Mouse (Mus musculus): Measurements from ENCODE around the gene Kidins220. TPM values are rescaled to one million over a fixed set of nuclear protein-coding genes. Genes with fewer than 3 reads are reported as not detected.

The Kidins220 gene
- polyA plus RNA-seq, 1 experiment from 2014 or later, result 28.5 TPM

DNA sequence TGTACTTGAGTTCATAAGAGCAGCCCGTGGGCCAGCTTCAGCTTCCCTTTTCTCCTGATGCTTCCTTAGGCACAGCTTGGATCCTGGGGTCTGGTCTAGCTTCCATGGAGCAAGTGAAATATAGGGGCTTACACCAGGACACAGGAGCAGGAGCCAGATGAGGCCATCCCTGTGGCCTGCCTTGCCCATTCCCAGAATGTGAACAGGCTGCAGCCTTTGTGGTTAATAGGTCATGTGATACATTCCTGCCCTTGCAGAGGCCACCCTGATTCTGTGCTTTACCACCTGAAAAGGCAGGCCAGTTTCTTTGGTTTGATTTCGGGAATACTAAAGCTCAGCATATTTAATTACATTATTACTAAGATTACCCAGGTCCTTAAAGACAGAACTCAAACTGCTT is 69.3 kb downstream of the Kidins220 start:
- Histone ChIP-seq H3K4me1 (replicated peaks; ENCODE audit: control insufficient read depth, insufficient read depth, low read length) (no peaks in the 10 kb centered on the region), H3K9ac (ENCODE audit: low read length) (no peak overlapping the region), H3K4me2 (ENCODE audit: low read length) (no peak overlapping the region), H3K27ac (ENCODE audit: low read depth) (no peak overlapping the region), H3K27me3 (replicated peaks; ENCODE audit: control insufficient read depth, insufficient read depth, low read length) (no peaks in the 10 kb centered on the region), H3K36me3 (ENCODE audit: control insufficient read depth, insufficient read depth, low read length) (peaks cover 27% of the 10 kb centered on the region), H3K9me3 (ENCODE audit: control insufficient read depth, low read length) (no peaks in the 10 kb centered on the region), H3K4me3 (ENCODE audit: low read depth, low read length) (no peak overlapping the region)
- WGBS, result 81% methylated on average over 2 of the region's 2 CpGs
- ATAC-seq (replicated peaks; ENCODE audit: low FRiP score, low TSS enrichment, low read depth), result no peak
- no peak for DNase-seq (ENCODE audit: low spot score)

DNA sequence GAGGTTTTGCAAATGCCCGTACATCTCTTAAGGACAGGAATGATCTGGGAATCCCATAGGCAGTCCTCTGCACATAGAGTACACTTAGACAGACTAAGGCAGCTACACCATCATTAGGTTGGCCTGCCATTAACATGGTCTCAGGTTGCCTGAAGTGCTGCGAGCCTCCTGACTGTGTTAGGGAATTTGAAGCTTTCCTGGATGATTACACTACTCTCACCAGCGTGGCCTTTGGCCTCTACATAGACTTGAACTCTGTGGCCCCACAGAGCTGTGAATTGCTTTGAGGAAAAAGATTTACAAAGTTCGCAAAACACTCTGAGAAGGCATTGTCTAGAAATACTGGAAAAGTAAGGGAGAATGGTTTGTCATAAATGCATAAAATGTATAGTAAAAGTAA is 69.9 kb downstream of the Kidins220 start:
- Histone ChIP-seq H3K27ac (ENCODE audit: low read depth) (no peak overlapping the region), H3K9me3 (ENCODE audit: control insufficient read depth, low read length) (no peaks in the 10 kb centered on the region), H3K9ac (ENCODE audit: low read length) (no peak overlapping the region), H3K4me3 (ENCODE audit: low read depth, low read length) (no peak overlapping the region), H3K36me3 (ENCODE audit: control insufficient read depth, insufficient read depth, low read length) (peaks cover 27% of the 10 kb centered on the region), H3K27me3 (replicated peaks; ENCODE audit: control insufficient read depth, insufficient read depth, low read length) (no peaks in the 10 kb centered on the region), H3K4me2 (ENCODE audit: low read length) (no peak overlapping the region), H3K4me1 (replicated peaks; ENCODE audit: control insufficient read depth, insufficient read depth, low read length) (no peaks in the 10 kb centered on the region)
- DNase-seq (ENCODE audit: low spot score) (no peak), ATAC-seq (replicated peaks; ENCODE audit: low FRiP score, low TSS enrichment, low read depth) (no peak)
- 77% methylated on average over 4 of the region's 4 CpGs for WGBS

DNA sequence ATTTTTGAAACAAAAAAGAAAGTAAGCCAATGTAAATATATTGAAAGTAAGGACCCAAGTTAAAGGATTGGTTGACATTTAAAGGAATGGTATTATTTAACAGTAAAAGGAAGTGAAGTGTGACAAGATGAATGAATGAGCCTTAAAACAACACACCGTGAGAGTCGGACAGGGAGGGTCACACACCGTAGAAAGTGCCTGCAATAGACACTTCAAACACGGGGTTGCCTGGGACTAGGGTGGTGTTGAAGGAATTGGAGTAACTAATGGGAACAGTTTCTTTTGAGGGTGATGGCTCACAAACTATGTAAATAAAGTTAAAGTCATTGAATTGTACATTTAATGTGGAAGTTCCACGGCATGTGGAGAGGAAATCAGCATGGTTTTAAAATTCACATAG is 74.5 kb downstream of the Kidins220 start:
- no peak overlapping the region for H3K27ac ChIP-seq (ENCODE audit: low read depth)
- no peaks in the 10 kb centered on the region for H3K9me3 ChIP-seq (ENCODE audit: control insufficient read depth, low read length)
- H3K4me2 ChIP-seq (ENCODE audit: low read length), result no peak overlapping the region
- DNase-seq (ENCODE audit: low spot score) (no peak), ATAC-seq (replicated peaks; ENCODE audit: low FRiP score, low TSS enrichment, low read depth) (no peak)
- WGBS, result 42% methylated on average over 5 of the region's 5 CpGs
- peaks cover 44% of the 10 kb centered on the region for H3K36me3 ChIP-seq (ENCODE audit: control insufficient read depth, insufficient read depth, low read length)
- no peaks in the 10 kb centered on the region for H3K4me1 ChIP-seq (replicated peaks; ENCODE audit: control insufficient read depth, insufficient read depth, low read length)
- H3K27me3 ChIP-seq (replicated peaks; ENCODE audit: control insufficient read depth, insufficient read depth, low read length), result no peaks in the 10 kb centered on the region
- H3K4me3 ChIP-seq (ENCODE audit: low read depth, low read length), result no peak overlapping the region
- H3K9ac ChIP-seq (ENCODE audit: low read length), result no peak overlapping the region

DNA sequence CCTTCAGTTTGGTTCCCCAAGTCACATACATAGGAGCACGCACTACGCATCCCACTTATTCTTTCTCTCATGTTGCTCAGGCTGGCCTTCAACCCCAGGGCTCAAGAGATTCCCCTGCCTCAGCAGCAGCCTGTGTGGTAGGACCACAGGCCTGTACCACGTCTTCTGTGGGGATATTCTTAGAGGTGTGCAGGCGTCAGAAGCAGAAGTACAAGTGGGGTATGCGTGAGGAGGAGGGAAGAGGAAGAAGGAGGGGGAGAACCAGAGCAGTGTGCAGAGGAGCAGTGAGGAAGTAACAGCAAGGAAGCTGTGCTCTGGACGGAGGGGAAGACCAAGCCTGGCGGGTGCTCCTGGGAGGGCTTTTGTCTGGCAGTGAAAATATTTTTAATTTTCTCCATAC is 79.8 kb downstream of the Kidins220 start:
- 72% methylated on average over 7 of the region's 7 CpGs for WGBS

DNA sequence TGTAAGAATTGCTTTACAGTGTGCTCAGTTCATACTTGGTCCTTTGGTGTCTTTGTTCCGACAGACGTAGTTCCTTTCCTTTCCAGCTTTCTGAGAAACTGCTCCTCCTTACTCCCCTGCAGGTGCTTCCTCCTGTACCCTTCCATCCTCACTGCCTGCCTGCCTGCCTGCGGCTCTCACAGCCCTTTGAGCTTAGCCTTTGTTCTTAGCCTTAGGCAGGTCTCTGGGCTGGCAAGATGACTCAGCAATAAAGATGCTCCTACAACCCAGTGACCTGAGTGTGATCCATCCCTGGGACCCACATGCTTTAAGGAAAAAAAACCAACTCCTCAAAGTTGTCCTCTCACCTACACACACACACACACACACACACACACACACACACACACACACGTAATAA is 80.2 kb downstream of the Kidins220 start:
- Histone ChIP-seq H3K27me3 (replicated peaks; ENCODE audit: control insufficient read depth, insufficient read depth, low read length) (no peaks in the 10 kb centered on the region), H3K36me3 (ENCODE audit: control insufficient read depth, insufficient read depth, low read length) (peaks cover 78% of the 10 kb centered on the region), H3K4me1 (replicated peaks; ENCODE audit: control insufficient read depth, insufficient read depth, low read length) (no peaks in the 10 kb centered on the region), H3K9ac (ENCODE audit: low read length) (no peak overlapping the region), H3K9me3 (ENCODE audit: control insufficient read depth, low read length) (no peaks in the 10 kb centered on the region), H3K4me2 (ENCODE audit: low read length) (no peak overlapping the region), H3K4me3 (ENCODE audit: low read depth, low read length) (no peak overlapping the region), H3K27ac (ENCODE audit: low read depth) (no peak overlapping the region)
- no peak for DNase-seq (ENCODE audit: low spot score)
- 72% methylated on average over 4 of the region's 4 CpGs for WGBS
- no peak for ATAC-seq (replicated peaks; ENCODE audit: low FRiP score, low TSS enrichment, low read depth)

More for the DNA sequence above, 79.8 kb downstream of the Kidins220 start:
- ATAC-seq (replicated peaks; ENCODE audit: low FRiP score, low TSS enrichment, low read depth), result no peak
- H3K4me1 ChIP-seq (replicated peaks; ENCODE audit: control insufficient read depth, insufficient read depth, low read length), result no peaks in the 10 kb centered on the region
- H3K4me3 ChIP-seq (ENCODE audit: low read depth, low read length), result no peak overlapping the region
- no peak overlapping the region for H3K9ac ChIP-seq (ENCODE audit: low read length)
- no peak overlapping the region for H3K4me2 ChIP-seq (ENCODE audit: low read length)
- H3K27me3 ChIP-seq (replicated peaks; ENCODE audit: control insufficient read depth, insufficient read depth, low read length), result no peaks in the 10 kb centered on the region
- no peak for DNase-seq (ENCODE audit: low spot score)
- H3K36me3 ChIP-seq (ENCODE audit: control insufficient read depth, insufficient read depth, low read length), result peaks cover 74% of the 10 kb centered on the region
- H3K27ac ChIP-seq (ENCODE audit: low read depth), result no peak overlapping the region
- H3K9me3 ChIP-seq (ENCODE audit: control insufficient read depth, low read length), result no peaks in the 10 kb centered on the region

DNA sequence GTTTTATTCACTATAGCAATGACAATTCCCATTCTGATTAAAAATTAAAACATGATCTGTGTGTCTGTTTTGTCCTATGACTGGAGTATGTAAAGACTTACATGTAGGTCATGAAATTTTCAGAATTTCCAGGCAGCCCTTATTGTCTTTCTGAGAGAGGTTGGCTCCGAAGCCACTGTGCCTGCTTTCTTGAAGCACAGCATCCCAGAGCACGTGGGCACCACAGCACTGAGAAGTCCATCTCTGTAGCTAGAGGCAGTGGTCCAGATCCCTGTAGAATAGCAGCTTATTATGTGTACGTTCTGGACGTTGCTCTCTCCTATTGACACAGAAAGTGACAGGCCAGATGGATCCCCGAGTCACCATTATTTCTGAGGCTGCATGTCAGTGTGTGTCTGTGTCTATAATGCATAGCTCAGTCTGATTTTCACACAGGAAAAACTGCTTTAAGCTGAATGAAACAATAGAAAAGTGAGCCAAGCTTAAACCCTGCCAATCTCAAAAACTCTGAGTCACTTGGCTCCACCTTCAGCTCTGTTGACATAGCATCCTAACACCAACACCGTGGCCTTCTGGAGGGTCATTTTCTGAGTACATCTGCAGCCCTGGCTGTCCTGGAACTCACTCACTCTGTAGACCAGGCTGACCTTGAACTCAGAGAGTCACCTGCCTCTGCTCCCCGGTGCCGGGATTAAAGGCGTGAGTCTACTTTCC is 84.9 kb downstream of the Kidins220 start:
- no peaks in the 10 kb centered on the region for H3K4me1 ChIP-seq (replicated peaks; ENCODE audit: control insufficient read depth, insufficient read depth, low read length)
- no peak for ATAC-seq (replicated peaks; ENCODE audit: low FRiP score, low TSS enrichment, low read depth)

DNA sequence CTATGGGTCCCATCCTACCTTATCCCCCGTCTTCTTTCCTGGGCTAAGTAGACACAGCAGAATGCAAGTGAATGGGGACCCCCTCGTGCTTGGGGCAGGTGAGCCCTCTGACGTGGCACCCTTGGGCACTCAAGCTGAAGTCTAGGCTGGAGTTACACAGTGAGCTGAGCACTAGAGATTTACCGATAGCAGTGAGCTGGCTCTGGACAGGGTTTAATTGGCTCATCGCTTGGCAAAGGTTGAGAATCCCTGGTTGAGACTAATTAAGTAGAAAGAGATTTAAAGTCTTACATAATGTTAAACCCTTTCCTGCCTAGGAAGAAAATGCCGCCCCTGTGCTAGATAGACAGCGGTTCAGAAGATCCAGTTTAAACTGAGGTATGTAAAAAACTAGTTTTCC is 86.2 kb downstream of the Kidins220 start:
- DNase-seq (ENCODE audit: low spot score) (no peak), ATAC-seq (replicated peaks; ENCODE audit: low FRiP score, low TSS enrichment, low read depth) (no peak)
- Histone ChIP-seq H3K9me3 (ENCODE audit: control insufficient read depth, low read length) (no peaks in the 10 kb centered on the region), H3K9ac (ENCODE audit: low read length) (no peak overlapping the region), H3K4me3 (ENCODE audit: low read depth, low read length) (no peak overlapping the region), H3K4me2 (ENCODE audit: low read length) (no peak overlapping the region), H3K27me3 (replicated peaks; ENCODE audit: control insufficient read depth, insufficient read depth, low read length) (no peaks in the 10 kb centered on the region), H3K36me3 (ENCODE audit: control insufficient read depth, insufficient read depth, low read length) (peaks cover 33% of the 10 kb centered on the region), H3K4me1 (replicated peaks; ENCODE audit: control insufficient read depth, insufficient read depth, low read length) (no peaks in the 10 kb centered on the region), H3K27ac (ENCODE audit: low read depth) (no peak overlapping the region)
- WGBS, result 89% methylated on average over 7 of the region's 7 CpGs

More for the DNA sequence above, 84.9 kb downstream of the Kidins220 start:
- Histone ChIP-seq H3K27me3 (replicated peaks; ENCODE audit: control insufficient read depth, insufficient read depth, low read length) (no peaks in the 10 kb centered on the region), H3K9me3 (ENCODE audit: control insufficient read depth, low read length) (no peaks in the 10 kb centered on the region), H3K27ac (ENCODE audit: low read depth) (no peak overlapping the region), H3K36me3 (ENCODE audit: control insufficient read depth, insufficient read depth, low read length) (peaks cover 39% of the 10 kb centered on the region), H3K9ac (ENCODE audit: low read length) (no peak overlapping the region), H3K4me2 (ENCODE audit: low read length) (no peak overlapping the region), H3K4me3 (ENCODE audit: low read depth, low read length) (no peak overlapping the region)
- no peak for DNase-seq (ENCODE audit: low spot score)
- WGBS, result 80% methylated on average over 9 of the region's 9 CpGs

DNA sequence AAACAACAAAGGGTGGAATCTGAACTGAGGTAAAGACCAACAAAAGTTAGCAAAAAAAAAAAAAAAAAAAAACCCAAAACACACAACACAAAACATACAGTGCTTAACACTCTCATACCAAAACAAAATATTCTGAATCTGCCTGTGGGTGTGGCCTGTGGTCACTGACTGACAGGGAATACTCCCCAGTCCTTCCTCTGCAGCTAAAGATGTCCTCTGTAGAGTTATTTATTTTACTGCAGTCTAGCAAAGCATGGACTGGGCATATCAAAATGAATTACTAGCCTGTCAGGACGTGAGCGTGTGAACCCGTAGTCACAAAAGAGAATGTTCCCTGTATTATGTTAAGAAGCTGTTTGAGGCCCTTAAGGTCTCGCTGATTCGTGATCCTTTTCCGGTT is 87.5 kb downstream of the Kidins220 start:
- H3K27me3 ChIP-seq (replicated peaks; ENCODE audit: control insufficient read depth, insufficient read depth, low read length), result no peaks in the 10 kb centered on the region
- no peaks in the 10 kb centered on the region for H3K9me3 ChIP-seq (ENCODE audit: control insufficient read depth, low read length)
- no peak for DNase-seq (ENCODE audit: low spot score)
- no peak for ATAC-seq (replicated peaks; ENCODE audit: low FRiP score, low TSS enrichment, low read depth)
- WGBS, result 56% methylated on average over 6 of the region's 6 CpGs
- H3K4me1 ChIP-seq (replicated peaks; ENCODE audit: control insufficient read depth, insufficient read depth, low read length), result no peaks in the 10 kb centered on the region
- H3K27ac ChIP-seq (ENCODE audit: low read depth), result no peak overlapping the region
- H3K4me3 ChIP-seq (ENCODE audit: low read depth, low read length), result no peak overlapping the region
- no peak overlapping the region for H3K9ac ChIP-seq (ENCODE audit: low read length)
- H3K36me3 ChIP-seq (ENCODE audit: control insufficient read depth, insufficient read depth, low read length), result peaks cover 24% of the 10 kb centered on the region
- no peak overlapping the region for H3K4me2 ChIP-seq (ENCODE audit: low read length)

DNA sequence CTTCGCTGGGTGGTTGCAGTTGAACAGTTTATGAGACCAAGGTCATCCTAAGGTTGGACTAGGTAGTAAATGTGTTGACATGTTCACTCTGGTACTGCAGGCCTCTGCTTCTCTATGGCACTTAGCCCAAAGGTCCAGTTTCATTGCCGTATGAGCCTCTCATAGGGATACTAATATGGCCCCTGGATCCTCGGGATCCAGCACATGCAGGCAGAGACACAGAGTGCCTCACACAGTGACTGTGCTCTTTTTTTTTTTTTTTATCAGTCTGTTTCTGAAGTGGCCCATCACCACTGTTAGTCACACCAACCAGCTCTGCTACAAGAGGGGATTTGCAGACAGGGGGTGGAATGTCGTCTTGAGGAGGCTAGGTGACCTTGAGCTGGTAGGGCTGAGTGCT is 98.6 kb downstream of the Kidins220 start:
- H3K36me3 ChIP-seq (ENCODE audit: control insufficient read depth, insufficient read depth, low read length), result no peaks in the 10 kb centered on the region
- H3K9me3 ChIP-seq (ENCODE audit: control insufficient read depth, low read length), result no peaks in the 10 kb centered on the region
- no peak overlapping the region for H3K27ac ChIP-seq (ENCODE audit: low read depth)
- H3K27me3 ChIP-seq (replicated peaks; ENCODE audit: control insufficient read depth, insufficient read depth, low read length), result no peaks in the 10 kb centered on the region
- no peak overlapping the region for H3K9ac ChIP-seq (ENCODE audit: low read length)
- WGBS, result 76% methylated on average over 4 of the region's 4 CpGs
- H3K4me3 ChIP-seq (ENCODE audit: low read depth, low read length), result no peak overlapping the region
- no peak overlapping the region for H3K4me2 ChIP-seq (ENCODE audit: low read length)
- DNase-seq (ENCODE audit: low spot score) (no peak), ATAC-seq (replicated peaks; ENCODE audit: low FRiP score, low TSS enrichment, low read depth) (no peak)
- H3K4me1 ChIP-seq (replicated peaks; ENCODE audit: control insufficient read depth, insufficient read depth, low read length), result no peaks in the 10 kb centered on the region

All from intestine, embryonic 14.5 days (tissue).